Mouse (Mus musculus) heart, postnatal 14 days (tissue): ENCODE results near the gene Atox1. TPM values are rescaled to one million over a fixed set of nuclear protein-coding genes. Genes with fewer than 3 reads are reported as not detected.

Experiments
- DNase-seq, 2 experiments: peaks; one replicate each; pipeline ENCODE4 v3.0.0; 2021 to 2022
- intact Hi-C: fragments of 180-260 bp; cut with DNase I; formaldehyde crosslinking; loops from one replicate; pipeline ENCODE4 v1.15.1; 2025
- long read RNA-seq, 2 experiments: library from polyadenylated mRNA; stranded (forward); transcript quantifications; one replicate each; pipeline ENCODE4 v2.0.0; 2021
- total RNA-seq, 2 experiments: library from RNA; stranded (reverse); gene quantifications; 2 replicates each; pipeline ENCODE4 v1.2.3; 2021

The Atox1 gene
- 100 to 1,000 TPM; 138 to 146 TPM for total RNA-seq
- long read RNA-seq, experiment 1, transcript Atox1-201 (4 exons, 541 nt) = major isoform, 91 of 94 reads
- long read RNA-seq, experiment 1, partial matches to known transcripts = 1 of 94 reads
- long read RNA-seq, experiment 1, other reads (novel, unspliced or antisense) = 2 of 94 reads
- long read RNA-seq, experiment 2, transcript Atox1-201 (4 exons, 541 nt) = major isoform, 93 of 96 reads
- long read RNA-seq, experiment 2, partial matches to known transcripts = 1 of 96 reads
- long read RNA-seq, experiment 2, other reads (novel, unspliced or antisense) = 2 of 96 reads

- peak; percentile 96 to 97 for DNase-seq
Observed at GRCm38 (mm10) chr11:55461019-55461645, at the start of gene Atox1. Gene Atox1, minus strand, starts transcription at chr11:55461239.

GRCm38 (mm10) chr11:55505485-55505884 lies 44.4 kb upstream of the Atox1 start:
- intact Hi-C loops = no loop called here
- DNase-seq = no peak

More at GRCm38 (mm10) chr11:55461019-55461645, at the start of gene Atox1:
- intact Hi-C loops = no loop called here

- intact Hi-C loops = no loop called here
- no peak for DNase-seq
Observed at GRCm38 (mm10) chr11:55502886-55503285, 41.8 kb upstream of the Atox1 start.

GRCm38 (mm10) chr11:55501955-55502531 lies 41.0 kb upstream of the Atox1 start:
- intact Hi-C loops = no loop called here
- DNase-seq = peak; percentile 12 to 15

- DNase-seq = peak; percentile 30 to 49
- intact Hi-C loops = no loop called here
Observed at GRCm38 (mm10) chr11:55497885-55498284, 36.8 kb upstream of the Atox1 start.

GRCm38 (mm10) chr11:55496158-55496557 lies 35.1 kb upstream of the Atox1 start:
- DNase-seq = no peak
- intact Hi-C loops = no loop called here

- no peak for DNase-seq
- intact Hi-C loops = no loop called here
Observed at GRCm38 (mm10) chr11:55485443-55485842, 24.4 kb upstream of the Atox1 start.

GRCm38 (mm10) chr11:55473219-55473618 lies 12.2 kb upstream of the Atox1 start:
- no peak for DNase-seq
- intact Hi-C loops = no loop called here

GRCm38 (mm10) chr11:55471467-55471866 lies 10.4 kb upstream of the Atox1 start:
- no peak for DNase-seq
- intact Hi-C loops = no loop called here

- intact Hi-C loops = no loop called here
- no peak for DNase-seq
Observed at GRCm38 (mm10) chr11:55470761-55471160, 9.7 kb upstream of the Atox1 start.

- intact Hi-C loops = no loop called here
- DNase-seq = peak in 1 of 2 experiments; percentile 21
Observed at GRCm38 (mm10) chr11:55469923-55470691, 9.1 kb upstream of the Atox1 start.

GRCm38 (mm10) chr11:55469048-55469843 lies 8.2 kb upstream of the Atox1 start, which contains the start of gene G3bp1:
Gene G3bp1, plus strand, starts transcription at chr11:55469685.
- intact Hi-C loops = no loop called here
- peak; percentile 98 to 99 for DNase-seq

- DNase-seq = no peak
- intact Hi-C loops = no loop called here
Observed at GRCm38 (mm10) chr11:55468611-55469047, 7.6 kb upstream of the Atox1 start.

- intact Hi-C loops = no loop called here
- DNase-seq = peak; percentile 24 to 36
Observed at GRCm38 (mm10) chr11:55468012-55468411, 7.0 kb upstream of the Atox1 start.

GRCm38 (mm10) chr11:55465177-55465576 lies 4.1 kb upstream of the Atox1 start:
- no peak for DNase-seq
- intact Hi-C loops = no loop called here

- DNase-seq = no peak
- intact Hi-C loops = no loop called here
Observed at GRCm38 (mm10) chr11:55464707-55465106, 3.7 kb upstream of the Atox1 start.

GRCm38 (mm10) chr11:55462149-55462548 lies 1.1 kb upstream of the Atox1 start:
- intact Hi-C loops = no loop called here
- DNase-seq = no peak

GRCm38 (mm10) chr11:55460559-55461018 lies 450 bp downstream of the Atox1 start:
- DNase-seq = peak in 1 of 2 experiments; percentile 26
- intact Hi-C loops = no loop called here

- DNase-seq = no peak
- intact Hi-C loops = no loop called here
Observed at GRCm38 (mm10) chr11:55459850-55460558, 1.0 kb downstream of the Atox1 start.
